Mouse (Mus musculus): Measurements from ENCODE around the gene Ankrd9.

- TF ChIP-seq CTCF (conservative IDR thresholded peaks at IDR 0.05; ENCODE audit: insufficient read depth, insufficient read length, low read depth, low read length) (no peak), POLR2A (IDR thresholded peaks at IDR 0.05; ENCODE audit: low read depth, low read length) (no peak)
These were observed 30.0 kb upstream of the Ankrd9 start for GRCm38 (mm10) chr12:111008500-111009490.

Data from kidney, adult 2 months (tissue).